Mouse (Mus musculus) kidney, embryonic 15.5 days (tissue): ENCODE data around the gene B4galt1. TPM values are rescaled to one million over a fixed set of nuclear protein-coding genes. Genes with fewer than 3 reads are reported as not detected.

Source experiments
- ATAC-seq: fragments of 200-750 bp; cut with Nextera tagmentation; replicated peaks from 2 replicates; pipeline ENCODE4 v1.8.0; 2017; ENCODE audit warnings: moderate TSS enrichment; ENCODE audit not compliant: low FRiP score
- H3K27ac ChIP-seq: fragments of 300-500 bp; sonication (generic); 2 replicates; pipeline ENCODE4 v1.5.1; 2015; ENCODE audit warnings: mild to moderate bottlenecking, inconsistent platforms
- H3K27me3 ChIP-seq: fragments of 300-500 bp; sonication (generic); 2 replicates; pipeline ENCODE4 v1.6.1; 2015; ENCODE audit warnings: inconsistent platforms
- H3K36me3 ChIP-seq: fragments of 300-500 bp; sonication (generic); 2 replicates; pipeline ENCODE4 v1.6.1; 2015; ENCODE audit warnings: inconsistent platforms
- H3K4me1 ChIP-seq: fragments of 300-500 bp; sonication (generic); 2 replicates; pipeline ENCODE4 v1.6.1; 2015; ENCODE audit warnings: inconsistent platforms
- H3K4me2 ChIP-seq: fragments of 300-500 bp; sonication (generic); 2 replicates; pipeline ENCODE4 v1.6.1; 2015; ENCODE audit warnings: moderate library complexity, mild to moderate bottlenecking, inconsistent platforms
- H3K4me3 ChIP-seq: fragments of 300-500 bp; sonication (generic); replicated peaks from 2 replicates; pipeline ENCODE4 v1.5.1; 2015; ENCODE audit warnings: mild to moderate bottlenecking, inconsistent platforms
- H3K9ac ChIP-seq: fragments of 300-500 bp; sonication (generic); 2 replicates; pipeline ENCODE4 v1.6.1; 2015; ENCODE audit warnings: mild to moderate bottlenecking, inconsistent platforms
- H3K9me3 ChIP-seq: fragments of 300-500 bp; sonication (generic); replicated peaks from 2 replicates; pipeline ENCODE4 v1.6.1; 2016; ENCODE audit warnings: inconsistent platforms
- WGBS: fragments of 180-500 bp; shearing (Covaris S2); methylation state at CpG from one replicate; pipeline ENCODE4 v1.1.7; 2015; ENCODE audit warnings: mixed read lengths; 5-methylcytosine and 5-hydroxymethylcytosine counted together
- polyA plus RNA-seq: library from polyadenylated mRNA; unstranded; fragments of >200 nt; fragmentation: Nextera tagmentation; extraction: Ambion mirVana; gene quantifications from 2 replicates; pipeline ENCODE4 v1.2.1, GENCODE M21; 2015

B4galt1 gene
- polyA plus RNA-seq, 1 experiment from 2014 or later = 46.4 TPM

DNA sequence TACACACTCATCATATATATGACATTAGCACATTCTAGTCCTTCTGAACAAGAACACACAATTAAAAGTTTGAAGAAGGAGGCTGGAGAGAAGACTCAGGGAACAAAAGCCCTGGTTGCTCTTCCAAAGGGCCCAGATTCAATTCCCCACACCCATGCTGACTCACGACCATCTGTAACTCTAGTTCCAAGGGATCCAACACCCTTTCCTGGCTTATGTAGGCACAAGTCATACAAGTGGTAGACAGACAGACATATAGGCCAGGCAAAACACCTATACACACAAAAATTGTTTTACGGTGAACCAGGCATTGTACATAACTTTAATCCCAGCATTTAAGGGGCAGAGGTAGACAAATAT, 31.3 kb upstream of the B4galt1 start:
- no peak overlapping the region for H3K9ac ChIP-seq
- H3K27ac ChIP-seq = no peak overlapping the region
- WGBS = 82% methylated on average over 2 of the region's 2 CpGs
- no peak for ATAC-seq
- no peak overlapping the region for H3K4me3 ChIP-seq
- H3K4me2 ChIP-seq = no peak overlapping the region
- no peaks in the 10 kb centered on the region for H3K36me3 ChIP-seq
- H3K4me1 ChIP-seq = peaks cover 9% of the 10 kb centered on the region; the same call in 1 of the 2 replicates
- H3K27me3 ChIP-seq = no peaks in the 10 kb centered on the region
- H3K9me3 ChIP-seq = no peaks in the 10 kb centered on the region

GRCm38 (mm10) chr4:40884282-40885165, 30.7 kb upstream of the B4galt1 start:
- ATAC-seq = no peak
- Histone ChIP-seq H3K36me3 (no peaks in the 10 kb centered on the region), H3K27ac (no peak overlapping the region), H3K9ac (no peak overlapping the region), H3K27me3 (no peaks in the 10 kb centered on the region), H3K9me3 (no peaks in the 10 kb centered on the region), H3K4me1 (peaks cover 9% of the 10 kb centered on the region; the same call in 1 of the 2 replicates), H3K4me3 (no peak overlapping the region), H3K4me2 (no peak overlapping the region)
- 70% methylated on average over 12 of the region's 12 CpGs for WGBS

- WGBS = 81% methylated on average over 10 of the region's 10 CpGs
- Histone ChIP-seq H3K27me3 (no peaks in the 10 kb centered on the region), H3K4me1 (peaks cover 6% of the 10 kb centered on the region; the same call in 1 of the 2 replicates), H3K4me3 (no peak overlapping the region), H3K9me3 (no peaks in the 10 kb centered on the region), H3K27ac (no peak overlapping the region), H3K9ac (no peak overlapping the region), H3K36me3 (no peaks in the 10 kb centered on the region), H3K4me2 (no peak overlapping the region)
- ATAC-seq = no peak
Measured at GRCm38 (mm10) chr4:40883200-40883599, 29.4 kb upstream of the B4galt1 start.

- Histone ChIP-seq H3K36me3 (no peaks in the 10 kb centered on the region), H3K27me3 (no peaks in the 10 kb centered on the region), H3K4me3 (no peak overlapping the region), H3K4me2 (peak overlapping the region; percentile 35), H3K4me1 (peaks cover 39% of the 10 kb centered on the region), H3K9ac (no peak overlapping the region), H3K9me3 (no peaks in the 10 kb centered on the region), H3K27ac (peak overlapping the region; percentile 72)
- 78% methylated on average over 5 of the region's 5 CpGs for WGBS
- no peak for ATAC-seq
Measured at GRCm38 (mm10) chr4:40877528-40877927, 23.7 kb upstream of the B4galt1 start.

GRCm38 (mm10) chr4:40876814-40877371, 23.1 kb upstream of the B4galt1 start:
- Histone ChIP-seq H3K4me3 (no peak overlapping the region), H3K27me3 (no peaks in the 10 kb centered on the region), H3K9me3 (no peaks in the 10 kb centered on the region), H3K4me1 (peaks cover 39% of the 10 kb centered on the region), H3K9ac (no peak overlapping the region), H3K36me3 (no peaks in the 10 kb centered on the region), H3K27ac (peak overlapping the region; percentile 72), H3K4me2 (peak overlapping the region; percentile 35)
- WGBS = 28% methylated on average over 12 of the region's 12 CpGs
- ATAC-seq = 0 out of 2 replicates have a peak, but pooled peaks have one; percentile 20

DNA sequence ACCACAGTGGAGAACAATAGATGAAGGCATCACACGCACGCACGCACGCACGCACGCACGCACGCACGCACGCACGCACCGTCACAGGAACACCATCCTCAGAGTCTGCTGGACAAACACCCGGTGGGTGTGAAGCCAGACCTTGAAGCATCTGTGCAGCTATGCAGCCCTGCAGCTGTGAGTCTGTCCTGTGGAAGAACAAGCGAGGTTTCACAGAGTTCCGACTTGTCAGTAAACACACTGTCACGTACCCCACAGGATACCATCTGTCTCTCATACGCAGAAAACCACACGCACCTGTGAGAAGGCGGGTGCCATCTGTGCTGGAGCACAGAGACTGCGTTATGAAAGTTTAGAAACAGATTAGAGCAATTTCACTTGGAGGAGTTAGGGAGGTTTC, 22.0 kb upstream of the B4galt1 start:
- Histone ChIP-seq H3K4me3 (no peak overlapping the region), H3K4me2 (no peak overlapping the region), H3K27me3 (no peaks in the 10 kb centered on the region), H3K4me1 (peaks cover 39% of the 10 kb centered on the region), H3K9me3 (no peaks in the 10 kb centered on the region), H3K9ac (no peak overlapping the region), H3K27ac (no peak overlapping the region), H3K36me3 (no peaks in the 10 kb centered on the region)
- 89% methylated on average over 20 of the region's 20 CpGs for WGBS
- ATAC-seq = no peak

- 68% methylated on average over 5 of the region's 5 CpGs for WGBS
- H3K27ac ChIP-seq = peak overlapping the region; percentile 80; the same call in 1 of the 2 replicates
- 0 out of 2 replicates have a peak, but pooled peaks have one; percentile 5 for ATAC-seq
- no peak overlapping the region for H3K9ac ChIP-seq
- H3K4me1 ChIP-seq = peaks cover 39% of the 10 kb centered on the region
- H3K27me3 ChIP-seq = no peaks in the 10 kb centered on the region
- no peaks in the 10 kb centered on the region for H3K36me3 ChIP-seq
- no peaks in the 10 kb centered on the region for H3K9me3 ChIP-seq
- H3K4me2 ChIP-seq = no peak overlapping the region
- no peak overlapping the region for H3K4me3 ChIP-seq
Measured at GRCm38 (mm10) chr4:40874794-40875552, 21.2 kb upstream of the B4galt1 start.

DNA sequence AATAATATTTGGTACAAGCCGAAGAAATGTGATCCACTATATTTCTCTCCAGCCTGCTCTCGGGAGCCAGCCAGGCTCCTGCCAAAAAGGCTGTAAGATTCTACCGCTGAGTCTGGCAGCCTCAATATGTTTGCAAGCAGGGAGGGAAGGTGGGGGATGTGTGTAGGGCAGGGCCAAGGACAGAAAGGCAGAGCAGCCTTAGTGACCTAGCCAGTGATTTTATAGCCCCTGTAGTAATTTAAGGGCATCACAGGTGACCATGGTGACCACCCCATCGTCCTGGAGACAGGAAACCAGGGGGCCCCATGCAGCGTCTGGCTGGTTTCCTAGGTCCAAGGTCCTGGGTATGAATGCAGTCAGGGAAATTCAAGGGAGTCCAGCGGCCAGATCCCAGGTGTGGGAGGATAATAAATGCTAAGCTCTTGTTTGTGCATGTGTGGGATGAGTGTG, 20.4 kb upstream of the B4galt1 start:
- H3K4me2 ChIP-seq = peak overlapping the region; percentile 7; the same call in 1 of the 2 replicates
- no peak overlapping the region for H3K4me3 ChIP-seq
- H3K36me3 ChIP-seq = no peaks in the 10 kb centered on the region
- H3K27me3 ChIP-seq = no peaks in the 10 kb centered on the region
- ATAC-seq = peak; percentile 88
- H3K9ac ChIP-seq = no peak overlapping the region
- H3K9me3 ChIP-seq = no peaks in the 10 kb centered on the region
- WGBS = 13% methylated on average over 6 of the region's 6 CpGs
- peaks cover 42% of the 10 kb centered on the region for H3K4me1 ChIP-seq
- H3K27ac ChIP-seq = peak overlapping the region; percentile 80

GRCm38 (mm10) chr4:40873320-40873719, 19.5 kb upstream of the B4galt1 start:
- peak overlapping the region; percentile 80 for H3K27ac ChIP-seq
- H3K4me2 ChIP-seq = no peak overlapping the region
- H3K4me3 ChIP-seq = no peak overlapping the region
- no peaks in the 10 kb centered on the region for H3K36me3 ChIP-seq
- H3K9me3 ChIP-seq = no peaks in the 10 kb centered on the region
- no peaks in the 10 kb centered on the region for H3K27me3 ChIP-seq
- H3K9ac ChIP-seq = no peak overlapping the region
- peaks cover 50% of the 10 kb centered on the region for H3K4me1 ChIP-seq
- 45% methylated on average over 2 of the region's 2 CpGs for WGBS
- no peak for ATAC-seq

DNA sequence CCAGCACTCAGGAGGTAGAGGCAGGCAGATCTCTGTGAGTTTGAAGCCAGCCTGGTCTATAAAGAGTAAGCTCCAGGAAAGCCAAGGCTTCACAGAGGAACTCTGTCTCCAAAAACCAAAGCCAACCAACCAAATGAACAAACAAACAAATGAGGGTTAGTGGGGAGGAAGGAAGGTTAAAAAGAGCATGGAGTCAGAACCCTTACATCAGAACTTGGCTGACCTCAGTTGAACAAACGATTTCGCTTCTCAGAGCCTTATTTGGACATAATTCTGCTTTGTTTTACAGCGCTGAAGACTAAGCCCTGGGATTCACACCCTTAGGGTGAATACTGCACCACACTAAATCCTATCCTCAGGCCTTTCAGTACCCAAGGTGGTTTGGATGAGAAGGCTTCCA, 18.3 kb upstream of the B4galt1 start:
- no peak for ATAC-seq
- H3K9me3 ChIP-seq = no peaks in the 10 kb centered on the region
- WGBS = 77% methylated on average over 3 of the region's 3 CpGs
- H3K27me3 ChIP-seq = no peaks in the 10 kb centered on the region
- no peak overlapping the region for H3K4me3 ChIP-seq
- H3K4me2 ChIP-seq = no peak overlapping the region
- no peaks in the 10 kb centered on the region for H3K36me3 ChIP-seq
- peaks cover 44% of the 10 kb centered on the region for H3K4me1 ChIP-seq
- no peak overlapping the region for H3K27ac ChIP-seq
- no peak overlapping the region for H3K9ac ChIP-seq

DNA sequence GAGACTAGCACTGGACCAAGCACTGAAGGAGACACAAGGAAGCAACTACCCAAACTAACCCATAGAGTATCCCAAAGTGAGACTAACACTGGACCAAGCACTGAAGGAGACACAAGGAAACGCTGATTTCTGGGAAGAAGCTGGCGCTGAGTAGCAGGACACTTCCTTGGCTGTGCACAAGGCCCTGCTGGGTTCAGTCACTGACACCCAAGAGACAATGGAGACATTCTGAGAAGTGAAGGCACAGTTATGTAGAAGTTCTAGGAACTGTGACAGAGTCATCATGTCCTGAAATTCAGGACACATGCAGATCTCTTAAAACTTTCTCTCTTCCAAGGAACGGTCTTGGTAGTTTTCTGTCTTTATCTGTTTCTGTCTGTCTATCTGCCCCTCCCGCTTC, 16.4 kb upstream of the B4galt1 start:
- H3K27ac ChIP-seq = no peak overlapping the region
- H3K4me2 ChIP-seq = no peak overlapping the region
- H3K27me3 ChIP-seq = no peaks in the 10 kb centered on the region
- 90% methylated on average over 4 of the region's 4 CpGs for WGBS
- H3K4me3 ChIP-seq = no peak overlapping the region
- no peak overlapping the region for H3K9ac ChIP-seq
- no peaks in the 10 kb centered on the region for H3K9me3 ChIP-seq
- no peak for ATAC-seq
- no peaks in the 10 kb centered on the region for H3K36me3 ChIP-seq
- H3K4me1 ChIP-seq = peaks cover 35% of the 10 kb centered on the region
